Mouse (Mus musculus) midbrain, embryonic 10.5 days (tissue): Measurements from ENCODE around the gene Nup107. TPM values are rescaled to one million over a fixed set of nuclear protein-coding genes. Genes with fewer than 3 reads are reported as not detected.

Source experiments
- DNase-seq: peaks from one replicate; pipeline ENCODE4 v3.0.0-alpha.2; 2017; ENCODE audit warnings: low spot score
- H3K27ac ChIP-seq: fragments of 300-500 bp; sonication (generic); replicated peaks from 2 replicates; pipeline ENCODE4 v1.5.1; 2016; ENCODE audit warnings: mild to moderate bottlenecking
- H3K27me3 ChIP-seq: fragments of 300-500 bp; sonication (generic); 2 replicates; pipeline ENCODE4 v1.6.1; 2016; ENCODE audit warnings: low read depth, mild to moderate bottlenecking; ENCODE audit not compliant: poor library complexity, severe bottlenecking
- H3K36me3 ChIP-seq: fragments of 300-500 bp; sonication (generic); 2 replicates; pipeline ENCODE4 v1.6.1; 2016; ENCODE audit warnings: mild to moderate bottlenecking, moderate library complexity
- H3K4me1 ChIP-seq: fragments of 300-500 bp; sonication (generic); 2 replicates; pipeline ENCODE4 v1.6.1; 2016
- H3K4me3 ChIP-seq: fragments of 300-500 bp; sonication (generic); 2 replicates; pipeline ENCODE4 v1.5.1; 2016; ENCODE audit warnings: mild to moderate bottlenecking, moderate library complexity
- H3K9me3 ChIP-seq: fragments of 300-500 bp; sonication (generic); replicated peaks from 2 replicates; pipeline ENCODE4 v1.6.1; 2016; ENCODE audit warnings: mild to moderate bottlenecking
- WGBS: fragments of 180-500 bp; shearing (Covaris S2); methylation state at CpG from one replicate; pipeline ENCODE4 v1.1.7; 2016; 5-methylcytosine and 5-hydroxymethylcytosine counted together
- polyA plus RNA-seq: library from polyadenylated mRNA; unstranded; fragments of >200 nt; fragmentation: Nextera tagmentation; extraction: Ambion mirVana; gene quantifications from 2 replicates; pipeline ENCODE4 v1.2.1, GENCODE M21; 2016

Gene Nup107
- polyA plus RNA-seq, 1 experiment from 2014 or later: 104 TPM

DNA sequence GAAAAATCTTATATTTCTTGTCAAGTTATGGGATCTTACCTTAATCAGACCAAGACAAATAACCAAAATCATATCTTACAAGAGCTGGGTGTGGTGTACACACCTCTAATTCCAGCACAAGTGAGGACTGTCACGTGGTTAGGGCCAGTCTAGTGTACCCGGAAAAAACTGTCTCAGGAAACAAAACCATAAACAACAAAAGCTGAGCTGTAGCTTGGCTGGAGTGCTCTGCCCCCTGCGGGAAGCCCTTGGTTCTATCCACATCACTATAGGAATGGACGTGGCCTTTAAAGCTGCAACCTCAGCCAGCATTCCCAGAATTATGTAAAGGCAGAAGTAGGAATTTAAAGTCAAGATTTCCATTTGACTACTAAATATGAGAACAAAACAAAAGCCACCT, 31.6 kb upstream of the Nup107 start:
- H3K4me3 ChIP-seq: no peak overlapping the region
- H3K9me3 ChIP-seq: no peaks in the 10 kb centered on the region
- peaks cover 51% of the 10 kb centered on the region for H3K36me3 ChIP-seq
- 85% methylated on average over 4 of the region's 4 CpGs for WGBS
- no peak for DNase-seq
- no peaks in the 10 kb centered on the region for H3K4me1 ChIP-seq
- no peaks in the 10 kb centered on the region for H3K27me3 ChIP-seq
- H3K27ac ChIP-seq: no peak overlapping the region

DNA sequence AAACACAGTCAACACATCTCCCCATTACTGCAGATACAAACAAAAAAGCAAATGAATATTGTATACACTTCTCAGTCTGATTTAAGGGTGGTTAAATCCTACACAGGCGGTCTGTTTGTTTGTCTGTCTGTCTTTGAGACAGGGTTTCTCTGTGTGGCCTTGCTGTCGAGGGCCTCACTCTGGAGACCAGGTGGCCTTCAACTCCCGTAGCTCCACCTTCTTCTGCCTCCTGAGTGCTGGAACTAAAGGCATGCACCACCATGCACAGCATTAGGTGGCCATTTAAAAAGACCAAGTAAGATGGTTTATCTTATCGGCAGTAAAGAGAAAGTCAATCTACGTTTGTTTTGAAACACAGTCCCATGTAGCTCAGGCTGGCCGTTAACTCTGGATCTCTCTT, 30.8 kb upstream of the Nup107 start:
- Histone ChIP-seq H3K9me3 (no peaks in the 10 kb centered on the region), H3K4me1 (no peaks in the 10 kb centered on the region), H3K36me3 (peaks cover 59% of the 10 kb centered on the region), H3K27me3 (no peaks in the 10 kb centered on the region), H3K27ac (no peak overlapping the region), H3K4me3 (no peak overlapping the region)
- WGBS: 90% methylated on average over 6 of the region's 6 CpGs
- DNase-seq: no peak

DNA sequence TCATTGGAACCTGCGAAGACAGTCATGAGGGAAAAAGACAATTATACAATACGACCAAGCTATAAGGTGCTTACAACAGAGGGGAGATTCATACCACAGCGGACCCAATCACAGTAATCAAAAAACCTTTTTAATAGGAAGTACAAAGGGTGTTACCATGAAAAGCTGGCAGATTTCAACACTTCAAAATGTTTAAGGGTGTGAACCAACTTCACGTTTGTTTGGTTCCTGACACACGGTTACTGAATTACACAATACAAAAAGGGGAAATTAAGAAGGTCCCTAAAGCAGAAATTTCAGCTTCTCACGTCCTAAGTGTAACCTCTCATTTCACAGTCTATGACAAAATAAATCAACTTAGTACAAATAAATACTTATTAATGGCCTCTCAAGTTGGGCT, 26.1 kb upstream of the Nup107 start:
- Histone ChIP-seq H3K36me3 (peaks cover 96% of the 10 kb centered on the region), H3K4me1 (no peaks in the 10 kb centered on the region), H3K27me3 (no peaks in the 10 kb centered on the region), H3K4me3 (no peak overlapping the region), H3K9me3 (no peaks in the 10 kb centered on the region), H3K27ac (no peak overlapping the region)
- DNase-seq: no peak
- WGBS: 90% methylated on average over 6 of the region's 6 CpGs

DNA sequence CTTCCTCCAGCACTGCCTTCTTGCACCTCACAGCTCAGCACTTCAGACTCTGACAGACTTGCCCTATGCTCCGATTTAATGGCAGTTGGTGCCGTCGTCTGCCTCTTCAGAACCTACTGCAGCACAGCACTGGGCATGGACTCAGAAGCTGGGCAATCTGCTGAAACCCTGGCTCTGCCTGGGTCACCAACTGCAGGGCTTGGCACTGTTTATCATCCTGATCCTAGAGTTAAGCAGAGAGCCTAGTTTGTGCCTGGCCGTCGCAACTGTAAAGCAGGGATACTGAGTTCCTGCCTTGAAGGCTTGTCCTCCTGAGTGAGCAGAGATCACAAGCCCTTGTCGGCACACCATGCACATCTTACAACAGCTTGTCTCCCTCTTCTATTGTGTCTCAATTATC, 24.2 kb upstream of the Nup107 start:
- peaks cover 97% of the 10 kb centered on the region for H3K36me3 ChIP-seq

DNA sequence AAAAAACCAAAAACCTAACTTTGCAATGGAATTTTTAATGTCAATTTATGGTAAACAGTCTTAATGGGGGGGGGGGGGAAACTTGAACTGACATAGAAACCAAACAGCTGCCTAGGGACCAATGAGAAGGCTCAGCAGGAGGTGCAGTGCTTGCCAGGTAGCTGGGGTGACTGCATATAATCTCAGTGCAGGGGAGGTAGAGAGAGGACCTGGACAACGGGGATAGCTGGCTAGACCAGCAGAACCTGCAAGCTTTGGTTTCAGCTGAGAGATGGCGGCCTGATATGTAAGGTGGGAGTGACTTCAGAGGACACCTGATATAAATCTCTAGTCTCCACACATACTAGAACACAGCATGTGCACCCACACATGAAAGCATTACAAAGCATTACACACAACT, 20.0 kb upstream of the Nup107 start:
- Histone ChIP-seq H3K4me3 (no peak overlapping the region), H3K27ac (no peak overlapping the region), H3K4me1 (0 out of 2 replicates have a peak, but pooled peaks cover 3% of the 10 kb centered on the region), H3K9me3 (no peaks in the 10 kb centered on the region), H3K36me3 (peaks cover 68% of the 10 kb centered on the region), H3K27me3 (no peaks in the 10 kb centered on the region)
- WGBS: 96% methylated on average over 2 of the region's 2 CpGs
- no peak for DNase-seq

More for the DNA sequence above, 24.2 kb upstream of the Nup107 start:
- 94% methylated on average over 6 of the region's 6 CpGs for WGBS
- H3K4me3 ChIP-seq: no peak overlapping the region
- no peak for DNase-seq
- H3K27ac ChIP-seq: no peak overlapping the region
- no peaks in the 10 kb centered on the region for H3K9me3 ChIP-seq
- no peaks in the 10 kb centered on the region for H3K27me3 ChIP-seq
- no peaks in the 10 kb centered on the region for H3K4me1 ChIP-seq

DNA sequence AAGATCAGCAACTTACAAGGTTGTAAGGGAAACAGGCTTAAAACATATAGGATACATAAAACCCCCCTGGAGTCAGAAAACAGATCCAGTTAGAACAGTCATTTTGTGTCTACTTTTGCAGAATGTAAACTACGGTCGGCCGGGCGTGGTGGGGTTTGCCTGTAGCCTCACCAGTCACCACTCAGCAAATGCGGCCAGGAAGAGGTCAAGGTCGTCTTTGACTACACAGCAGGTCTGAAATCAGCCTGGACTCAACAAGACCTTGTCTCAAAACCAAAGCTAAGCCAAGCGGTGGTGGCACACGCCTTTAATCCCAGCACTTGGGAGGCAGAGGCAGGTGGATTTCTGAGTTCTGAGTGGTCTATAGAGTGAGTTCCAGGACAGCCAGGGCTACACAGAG, 19.1 kb upstream of the Nup107 start:
- 92% methylated on average over 8 of the region's 8 CpGs for WGBS
- H3K36me3 ChIP-seq: peaks cover 59% of the 10 kb centered on the region

DNA sequence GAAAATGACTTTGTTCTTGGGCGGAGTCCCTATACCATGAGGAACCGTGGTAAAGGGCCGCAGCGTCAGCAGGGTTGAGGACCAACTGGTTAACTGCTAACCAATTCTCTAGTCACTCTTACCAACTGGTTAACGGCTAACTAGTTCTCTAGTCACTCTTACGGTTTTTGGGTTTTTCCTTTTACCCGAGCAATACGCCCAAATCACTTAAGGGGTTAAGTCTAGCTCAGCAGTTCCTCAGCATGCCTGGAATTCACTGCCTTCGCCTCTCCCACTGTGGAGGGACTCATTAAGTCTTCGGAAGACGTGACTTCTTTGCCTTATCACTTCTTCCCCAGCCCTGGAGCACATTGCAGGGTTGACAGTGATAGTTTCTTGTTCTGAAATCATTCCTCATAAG, 18.0 kb upstream of the Nup107 start:
- Histone ChIP-seq H3K27me3 (no peaks in the 10 kb centered on the region), H3K36me3 (peaks cover 49% of the 10 kb centered on the region), H3K9me3 (no peaks in the 10 kb centered on the region), H3K4me3 (no peak overlapping the region), H3K27ac (no peak overlapping the region), H3K4me1 (0 out of 2 replicates have a peak, but pooled peaks cover 3% of the 10 kb centered on the region)
- 82% methylated on average over 11 of the region's 11 CpGs for WGBS
- DNase-seq: no peak

More for the DNA sequence above, 19.1 kb upstream of the Nup107 start:
- H3K9me3 ChIP-seq: no peaks in the 10 kb centered on the region
- H3K4me1 ChIP-seq: 0 out of 2 replicates have a peak, but pooled peaks cover 3% of the 10 kb centered on the region
- H3K27ac ChIP-seq: no peak overlapping the region
- DNase-seq: no peak
- H3K4me3 ChIP-seq: no peak overlapping the region
- H3K27me3 ChIP-seq: no peaks in the 10 kb centered on the region

DNA sequence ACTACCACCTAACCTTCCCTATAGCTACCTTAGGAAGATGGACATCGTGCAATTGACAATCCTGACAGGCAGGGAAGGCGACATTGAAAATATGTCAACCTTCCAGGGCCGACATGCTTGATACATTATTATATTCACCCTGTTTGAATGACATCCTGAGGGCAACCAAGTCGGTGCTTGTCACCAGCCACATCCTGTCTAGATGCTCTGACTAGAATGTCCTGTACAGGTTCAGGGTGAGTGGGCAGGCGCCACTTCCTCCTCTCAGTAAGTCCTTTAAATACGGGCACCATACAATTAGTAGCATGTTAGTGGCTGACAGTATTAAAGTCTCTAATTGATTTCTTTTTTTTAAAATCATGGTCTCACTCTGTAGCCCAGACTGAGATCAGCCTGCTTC, 15.6 kb upstream of the Nup107 start:
- no peaks in the 10 kb centered on the region for H3K27me3 ChIP-seq
- WGBS: 89% methylated on average over 6 of the region's 6 CpGs

DNA sequence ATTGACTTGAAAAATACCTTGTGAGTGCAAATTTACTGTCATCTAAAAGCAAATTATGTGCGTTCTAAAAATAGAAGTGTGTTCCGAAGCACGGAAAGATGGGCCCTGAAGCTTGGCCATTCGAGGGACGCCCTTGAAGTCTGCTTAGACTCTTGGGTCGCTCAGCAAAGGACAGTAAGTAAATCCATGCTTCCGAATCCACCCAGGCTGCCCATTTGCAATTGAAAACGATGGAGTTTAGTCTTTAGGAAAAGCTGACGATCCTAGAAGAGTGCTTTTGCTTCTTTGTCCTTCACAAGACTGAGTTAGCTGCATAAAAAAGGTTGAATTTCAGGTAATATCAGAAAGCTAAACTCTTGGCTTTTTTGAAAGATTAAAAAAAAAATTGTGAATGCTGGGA, 13.4 kb upstream of the Nup107 start:
- H3K36me3 ChIP-seq: peaks cover 5% of the 10 kb centered on the region
- no peak for DNase-seq
- H3K9me3 ChIP-seq: no peaks in the 10 kb centered on the region
- 0 out of 2 replicates have a peak, but pooled peaks cover 3% of the 10 kb centered on the region for H3K4me1 ChIP-seq
- H3K27ac ChIP-seq: no peak overlapping the region
- H3K4me3 ChIP-seq: no peak overlapping the region
- 52% methylated on average over 9 of the region's 9 CpGs for WGBS
- no peaks in the 10 kb centered on the region for H3K27me3 ChIP-seq

More for the DNA sequence above, 15.6 kb upstream of the Nup107 start:
- Histone ChIP-seq H3K9me3 (no peaks in the 10 kb centered on the region), H3K4me1 (0 out of 2 replicates have a peak, but pooled peaks cover 3% of the 10 kb centered on the region), H3K36me3 (peaks cover 25% of the 10 kb centered on the region), H3K4me3 (no peak overlapping the region), H3K27ac (no peak overlapping the region)
- no peak for DNase-seq

DNA sequence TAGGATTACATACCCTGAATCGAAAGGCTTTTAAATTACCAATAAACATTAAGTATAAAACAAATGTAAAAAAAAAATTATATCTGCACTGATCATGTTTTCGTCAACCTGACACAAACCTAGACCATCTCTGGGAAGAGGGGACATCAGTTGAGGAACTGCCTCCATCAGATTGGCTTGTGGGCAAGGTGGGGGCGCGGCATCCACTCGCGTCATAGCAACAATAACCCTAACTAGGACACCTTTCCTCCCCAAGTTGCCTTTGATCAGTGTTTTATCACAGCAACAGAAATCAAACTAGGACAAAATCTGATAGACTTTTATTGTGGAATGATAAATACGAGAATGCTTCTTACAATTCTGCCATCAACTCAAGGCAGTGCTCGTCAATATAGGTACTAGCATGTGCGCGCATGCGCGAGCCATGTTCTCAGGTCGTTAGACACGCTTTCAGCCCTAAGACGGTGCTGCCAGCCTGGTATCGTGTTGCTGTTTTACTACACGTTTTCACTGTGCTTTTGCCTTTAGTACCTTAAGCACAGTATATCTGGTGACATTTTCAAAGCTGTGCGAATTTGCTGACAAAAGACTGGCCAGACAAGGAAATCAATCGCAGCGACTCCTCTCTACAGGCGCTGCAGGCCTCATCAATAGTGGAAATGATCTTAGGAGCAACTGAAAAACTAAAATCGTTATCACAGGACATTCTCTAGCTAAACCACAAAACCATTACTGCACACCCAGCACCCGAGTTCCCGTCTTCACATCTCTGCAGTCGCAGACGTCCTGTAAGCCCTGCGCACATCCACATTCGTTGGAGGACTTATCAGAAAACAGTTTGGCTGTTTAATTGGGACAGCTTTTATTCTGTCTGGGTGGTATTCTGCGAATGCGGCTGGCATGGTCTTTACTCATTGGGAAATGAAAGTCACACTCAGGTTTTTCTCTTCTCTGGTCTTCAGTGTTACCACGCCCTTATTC, 11.7 kb upstream of the Nup107 start:
- H3K36me3 ChIP-seq: no peaks in the 10 kb centered on the region
- no peak overlapping the region for H3K4me3 ChIP-seq
- H3K9me3 ChIP-seq: no peaks in the 10 kb centered on the region
- WGBS: 89% methylated on average over 31 of the region's 31 CpGs
- no peaks in the 10 kb centered on the region for H3K27me3 ChIP-seq
- 0 out of 2 replicates have a peak, but pooled peaks cover under 1% of the 10 kb centered on the region for H3K4me1 ChIP-seq
- no peak for DNase-seq
- H3K27ac ChIP-seq: no peak overlapping the region

DNA sequence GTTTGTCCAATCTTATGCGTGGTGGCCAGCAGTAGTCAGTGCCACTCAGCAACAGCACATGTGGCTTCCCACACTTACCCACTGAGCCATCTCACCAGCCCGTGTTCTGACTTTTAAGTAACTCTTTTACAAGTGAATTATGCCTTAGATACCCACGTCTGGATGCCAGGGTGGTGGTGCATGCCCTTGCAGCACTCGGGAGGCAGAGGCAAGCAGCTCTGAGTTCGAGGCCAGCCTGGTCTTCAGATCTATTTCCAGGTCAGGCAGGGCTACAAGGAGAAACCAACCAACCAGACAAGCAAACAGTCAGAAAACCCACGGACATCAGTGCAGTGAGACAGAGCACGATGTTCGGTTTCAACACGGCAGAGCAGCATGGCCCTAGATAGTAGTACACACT, 9.4 kb upstream of the Nup107 start:
- H3K4me3 ChIP-seq: no peak overlapping the region
- no peaks in the 10 kb centered on the region for H3K9me3 ChIP-seq
- 95% methylated on average over 9 of the region's 9 CpGs for WGBS
- no peak overlapping the region for H3K27ac ChIP-seq
- H3K27me3 ChIP-seq: no peaks in the 10 kb centered on the region
- no peaks in the 10 kb centered on the region for H3K36me3 ChIP-seq
- DNase-seq: no peak
- no peaks in the 10 kb centered on the region for H3K4me1 ChIP-seq

DNA sequence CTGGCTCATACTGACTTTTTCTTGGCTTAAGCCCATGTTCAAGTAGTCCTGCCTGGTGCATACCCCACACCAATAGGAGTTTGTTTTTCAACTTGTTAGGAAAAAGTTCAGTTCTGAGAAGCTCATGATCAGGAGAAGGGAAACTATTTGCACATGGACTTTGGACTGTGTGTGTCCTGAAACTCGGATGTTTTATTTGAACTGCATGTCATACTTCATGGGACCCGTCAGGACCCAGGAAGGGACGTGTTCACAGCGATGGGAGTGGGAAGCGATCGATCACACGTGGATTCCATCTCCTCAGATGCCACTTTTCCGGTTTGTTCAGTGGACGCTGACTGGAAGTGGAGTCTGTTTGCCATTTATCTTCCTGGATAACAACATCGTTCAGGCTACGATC, 7.3 kb upstream of the Nup107 start:
- 96% methylated on average over 11 of the region's 11 CpGs for WGBS

DNA sequence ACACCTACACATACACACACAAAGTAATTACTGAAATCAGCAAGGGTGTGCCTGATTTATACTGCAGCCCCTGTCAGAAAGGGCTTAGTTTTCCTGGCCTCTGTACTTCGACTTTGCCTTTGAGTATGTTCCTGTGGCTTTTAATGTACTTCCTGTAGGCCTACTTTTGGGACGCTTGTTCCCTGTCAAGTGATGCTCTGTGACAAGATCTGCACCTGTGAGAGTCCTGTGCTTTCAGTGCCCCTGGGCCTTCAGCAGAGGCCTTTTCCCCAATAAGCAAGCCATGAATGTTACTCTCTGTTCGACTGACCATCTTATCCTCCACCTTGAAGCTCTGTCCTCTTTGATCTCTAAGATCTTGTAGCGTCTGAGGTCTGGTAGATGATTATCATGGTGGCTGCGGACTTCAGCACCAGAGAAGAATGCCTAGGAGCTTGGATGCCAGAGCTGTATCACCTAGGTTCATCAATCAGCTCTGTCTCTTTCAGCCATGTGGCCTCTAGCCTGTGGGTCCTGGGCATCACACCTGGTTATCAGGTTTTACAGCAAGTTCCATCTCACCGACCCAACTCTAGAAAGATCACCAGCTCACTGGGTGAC, 6.0 kb upstream of the Nup107 start:
- Histone ChIP-seq H3K27me3 (no peaks in the 10 kb centered on the region), H3K4me1 (peaks cover 1% of the 10 kb centered on the region; the same call in 1 of the 2 replicates), H3K4me3 (no peak overlapping the region), H3K36me3 (no peaks in the 10 kb centered on the region), H3K9me3 (no peaks in the 10 kb centered on the region; the same call in 1 of the 2 replicates), H3K27ac (no peak overlapping the region)
- 91% methylated on average over 6 of the region's 6 CpGs for WGBS
- no peak for DNase-seq

More for the DNA sequence above, 7.3 kb upstream of the Nup107 start:
- Histone ChIP-seq H3K4me1 (no peaks in the 10 kb centered on the region), H3K4me3 (no peak overlapping the region), H3K9me3 (no peaks in the 10 kb centered on the region; the same call in 1 of the 2 replicates), H3K27ac (no peak overlapping the region), H3K27me3 (no peaks in the 10 kb centered on the region), H3K36me3 (no peaks in the 10 kb centered on the region)
- no peak for DNase-seq
